Mouse (Mus musculus) thymus, postnatal 4 days (tissue): ENCODE measurements around the gene Mbd6.
A peak's percentile ranks its signal among the peaks of the same experiment; 100 is the strongest.
"Not testable (repeated sequence)": the region's sequence is repeated elsewhere in the genome, so short reads cannot be mapped to it uniquely, and the experiment has no call there.

Source experiments
- DNase-seq: peaks from one replicate; pipeline ENCODE4 v3.0.0; 2021

The Mbd6 gene

GRCm38 (mm10) chr10:127312356-127312676 is 23.5 kb upstream of the Mbd6 start:
- DNase-seq, result peak; percentile 90

GRCm38 (mm10) chr10:127311476-127312355 is 22.9 kb upstream of the Mbd6 start, which contains the start of gene Mars:
Gene Mars (minus strand): TSS chr10:127311786.
- peak; percentile 89 for DNase-seq

GRCm38 (mm10) chr10:127310523-127311475 is 22.0 kb upstream of the Mbd6 start:
- DNase-seq, result no peak

GRCm38 (mm10) chr10:127309167-127309566 is 20.3 kb upstream of the Mbd6 start:
- not testable (repeated sequence) for DNase-seq

GRCm38 (mm10) chr10:127303136-127303535 is 14.3 kb upstream of the Mbd6 start:
- no peak for DNase-seq

- DNase-seq, result no peak
These were observed 11.5 kb upstream of the Mbd6 start for GRCm38 (mm10) chr10:127300361-127300760.

GRCm38 (mm10) chr10:127297015-127297871 is 8.4 kb upstream of the Mbd6 start:
- DNase-seq, result no peak

- no peak for DNase-seq
These were observed 7.4 kb upstream of the Mbd6 start for GRCm38 (mm10) chr10:127295986-127296794.

GRCm38 (mm10) chr10:127294895-127295510 is 6.2 kb upstream of the Mbd6 start:
- DNase-seq, result no peak

- DNase-seq, result no peak
These were observed 4.8 kb upstream of the Mbd6 start for GRCm38 (mm10) chr10:127293590-127294113.

GRCm38 (mm10) chr10:127292987-127293538 is 4.2 kb upstream of the Mbd6 start:
- no peak for DNase-seq

- DNase-seq, result no peak
These were observed 3.2 kb upstream of the Mbd6 start for GRCm38 (mm10) chr10:127291881-127292638.

GRCm38 (mm10) chr10:127290930-127291880 is 2.4 kb upstream of the Mbd6 start:
- peak; percentile 63 for DNase-seq

- peak; percentile 99 for DNase-seq
These were observed 1.6 kb upstream of the Mbd6 start for GRCm38 (mm10) chr10:127290307-127290929.

- peak; percentile 58 for DNase-seq
These were observed 864 bp upstream of the Mbd6 start for GRCm38 (mm10) chr10:127289573-127290191.

- no peak for DNase-seq
These were observed 454 bp downstream of the Mbd6 start for GRCm38 (mm10) chr10:127288328-127288799.

- DNase-seq, result no peak
These were observed 903 bp downstream of the Mbd6 start for GRCm38 (mm10) chr10:127287936-127288293.
